Comparison of ENCODE assay signal across 9 mouse cellular contexts in genomic region chr1:72826446-72826845, GRCm38 (mm10). TPM values are rescaled to one million over a fixed set of nuclear protein-coding genes. Genes with fewer than 3 reads are reported as not detected.
DNase-seq lines count a peak whose midpoint lies in the region; ATAC-seq and TF ChIP-seq lines count a peak whose summit lies in the region.
"Had no signal": no experiment of that assay in that cellular context is flagged by ENCODE, and none has a peak within 500 bp of the region (broad histone marks: within the 10 kb centered on the region; RNA-seq: fewer than 3 reads in every experiment).

No protein-coding gene starts in this region.

- DNase-seq in lung, embryonic 14.5 days: no peak
- DNase-seq in lung, postnatal 4 days: no peak
- no peak for DNase-seq in adrenal gland, postnatal 4 days (ENCODE audit: low spot score in 2 of 2)
- DNase-seq in frontal cortex, postnatal 25 days (ENCODE audit: low spot score in 2 of 2): no peak
- no peak for DNase-seq in right cerebral cortex, postnatal 14 days

- peak overlapping the region; percentile 98 for H3K4me2 ChIP-seq in lung, embryonic 14.5 days
- H3K4me2 ChIP-seq in forebrain, embryonic 13.5 days: peak overlapping the region; percentile 76
- 0 out of 2 replicates have a peak overlapping the region, but pooled peaks have one; percentile 12 for H3K4me2 ChIP-seq in liver, embryonic 12.5 days
- H3K4me2 ChIP-seq in stomach, embryonic 15.5 days: peak overlapping the region; percentile 99

- peak overlapping the region; percentile 82 for H3K27ac ChIP-seq in lung, embryonic 14.5 days (ENCODE audit: low read depth)
- H3K27ac ChIP-seq in forebrain, embryonic 13.5 days: peak overlapping the region; percentile 88
- H3K27ac ChIP-seq in liver, embryonic 12.5 days: no peak overlapping the region
- H3K27ac ChIP-seq in stomach, embryonic 15.5 days: peak overlapping the region; percentile 54

- no peaks in the 10 kb centered on the region for H3K4me1 ChIP-seq in lung, embryonic 14.5 days (ENCODE audit: insufficient read depth)
- H3K4me1 ChIP-seq in forebrain, embryonic 13.5 days: peaks cover 37% of the 10 kb centered on the region
- no peaks in the 10 kb centered on the region for H3K4me1 ChIP-seq in liver, embryonic 12.5 days
- H3K4me1 ChIP-seq in stomach, embryonic 15.5 days: peaks cover 7% of the 10 kb centered on the region; the same call in 1 of the 2 replicates

- WGBS in lung, embryonic 14.5 days: 19% methylated on average over 6 of the region's 6 CpGs
- 0% methylated on average over 6 of the region's 6 CpGs for WGBS in forebrain, embryonic 13.5 days
- 5% methylated on average over 6 of the region's 6 CpGs for WGBS in liver, embryonic 12.5 days (ENCODE audit: insufficient replicate concordance)
- WGBS in stomach, embryonic 15.5 days: 21% methylated on average over 6 of the region's 6 CpGs

- ATAC-seq in lung, embryonic 14.5 days (ENCODE audit: insufficient read depth): no peak
- ATAC-seq in forebrain, embryonic 13.5 days: no peak; the same call in 1 of the 2 replicates
- no peak for ATAC-seq in liver, embryonic 12.5 days
- ATAC-seq in stomach, embryonic 15.5 days (ENCODE audit: insufficient read depth, low FRiP score, low read depth): no peak

- H3K9ac ChIP-seq in lung, embryonic 14.5 days: peak overlapping the region; percentile 67
- H3K9ac ChIP-seq in forebrain, embryonic 13.5 days: peak overlapping the region; percentile 90
- no peak overlapping the region for H3K9ac ChIP-seq in liver, embryonic 12.5 days
- H3K9ac ChIP-seq in stomach, embryonic 15.5 days: 0 out of 2 replicates have a peak overlapping the region, but pooled peaks have one; percentile 6

- H3K27me3 ChIP-seq in lung, embryonic 14.5 days (ENCODE audit: insufficient read depth, low read length): peaks cover 24% of the 10 kb centered on the region; the same call in 1 of the 2 replicates
- no peaks in the 10 kb centered on the region for H3K27me3 ChIP-seq in forebrain, embryonic 13.5 days
- H3K27me3 ChIP-seq in liver, embryonic 12.5 days (replicated peaks): peaks cover 71% of the 10 kb centered on the region
- H3K27me3 ChIP-seq in stomach, embryonic 15.5 days (replicated peaks): no peaks in the 10 kb centered on the region

- H3K9me3 ChIP-seq in lung, embryonic 14.5 days (ENCODE audit: low read depth, low read length): no peaks in the 10 kb centered on the region
- H3K9me3 ChIP-seq in forebrain, embryonic 13.5 days (replicated peaks): 0 out of 2 replicates have a peak, but pooled peaks cover 3% of the 10 kb centered on the region
- no peaks in the 10 kb centered on the region for H3K9me3 ChIP-seq in liver, embryonic 12.5 days (replicated peaks)
- H3K9me3 ChIP-seq in stomach, embryonic 15.5 days: no peaks in the 10 kb centered on the region

- TF ChIP-seq CTCF in lung, embryonic 14.5 days (IDR thresholded peaks at IDR 0.05; ENCODE audit: low read depth): no peak

- H3K36me3 ChIP-seq in lung, embryonic 14.5 days (ENCODE audit: insufficient read depth): no peaks in the 10 kb centered on the region
- peaks cover 25% of the 10 kb centered on the region for H3K36me3 ChIP-seq in forebrain, embryonic 13.5 days (ENCODE audit: poor library complexity, severe bottlenecking)
- no peaks in the 10 kb centered on the region for H3K36me3 ChIP-seq in liver, embryonic 12.5 days
- no peaks in the 10 kb centered on the region for H3K36me3 ChIP-seq in stomach, embryonic 15.5 days

- H3K4me3 ChIP-seq in lung, embryonic 14.5 days (ENCODE audit: low read depth, low read length): peak overlapping the region; percentile 63
- peak overlapping the region; percentile 75 for H3K4me3 ChIP-seq in forebrain, embryonic 13.5 days
- H3K4me3 ChIP-seq in liver, embryonic 12.5 days: no peak overlapping the region
- H3K4me3 ChIP-seq in stomach, embryonic 15.5 days (replicated peaks): peak overlapping the region; percentile 68

RNA-seq across cellular contexts. Expression of gene Igfbp2, which starts 2.1 kb away (rescaled TPM):
- polyA plus RNA-seq in lung, embryonic 14.5 days (2014; fragmentation: Nextera tagmentation; extraction: Ambion mirVana): 321 and 352 TPM in 2 replicates
- polyA plus RNA-seq in forebrain, embryonic 13.5 days (2015; fragmentation: Nextera tagmentation; extraction: Ambion mirVana): 319 and 349 TPM in 2 replicates
- polyA plus RNA-seq in liver, embryonic 12.5 days (2016; fragmentation: Nextera tagmentation; extraction: Ambion mirVana): 12.4 and 14.3 TPM in 2 replicates
- polyA plus RNA-seq in stomach, embryonic 15.5 days (2015; fragmentation: Nextera tagmentation; extraction: Ambion mirVana): 404 and 428 TPM in 2 replicates
- 100 to 1,000 TPM in 1 of 2 experiments, 10 to 100 TPM in 1; 26.7 to 306 TPM for total RNA-seq in adrenal gland, postnatal 4 days (2021)
- total RNA-seq: megakaryocyte, adult 5-6 weeks had no signal

RNA-seq across cellular contexts. Expression of gene Igfbp5, which starts 48.2 kb away (rescaled TPM):
- polyA plus RNA-seq in lung, embryonic 14.5 days (2014; fragmentation: Nextera tagmentation; extraction: Ambion mirVana): 48.5 and 51.8 TPM in 2 replicates
- polyA plus RNA-seq in forebrain, embryonic 13.5 days (2015; fragmentation: Nextera tagmentation; extraction: Ambion mirVana): 20.9 and 30.9 TPM in 2 replicates
- polyA plus RNA-seq in liver, embryonic 12.5 days (2016; fragmentation: Nextera tagmentation; extraction: Ambion mirVana): 7.6 and 10.9 TPM in 2 replicates
- polyA plus RNA-seq in stomach, embryonic 15.5 days (2015; fragmentation: Nextera tagmentation; extraction: Ambion mirVana): 89.8 and 94.7 TPM in 2 replicates
- 100 to 1,000 TPM; 111 to 142 TPM for total RNA-seq in adrenal gland, postnatal 4 days (2021)

Comparison
In these comparisons a context has a peak if more than half of its experiments do, and no peak if none do; other contexts are left out.
1. H3K4me2 ChIP-seq: peak in every context shown above with its lines; median percentile 99 in stomach, embryonic 15.5 days; 98 in lung, embryonic 14.5 days; 76 in forebrain, embryonic 13.5 days; 12 in liver, embryonic 12.5 days.
2. RNA of gene Igfbp2, which starts 2.1 kb away (polyA plus RNA-seq): 404 to 428 TPM in stomach, embryonic 15.5 days, 321 to 352 TPM in lung, embryonic 14.5 days and 319 to 349 TPM in forebrain, embryonic 13.5 days; 12.4 to 14.3 TPM in liver, embryonic 12.5 days; every median in the first group is over 10 times any median in the second.